Mouse (Mus musculus) thymus, adult 2 months (tissue): ENCODE measurements at regions not wholly inside any gene's neighbourhood (a gene's known extent, or its start where the extent isn't known, plus 50 kb on each side); places are given as distances from the start of the nearest gene placed in this dataset.

ENCODE experiments used
- CTCF ChIP-seq: fragments of 200-500 bp; IDR thresholded peaks from 2 replicates; pipeline ENCODE4 v1.5.1; 2012; ENCODE audit warnings: mild to moderate bottlenecking, control low read depth, low read length, moderate library complexity, borderline replicate concordance; ENCODE audit not compliant: control insufficient read depth, poor library complexity, insufficient read depth; ENCODE audit errors: extremely low read depth
- POLR2A ChIP-seq: fragments of 200-500 bp; IDR thresholded peaks from 2 replicates; pipeline ENCODE4 v1.6.1; 2012; ENCODE audit warnings: mild to moderate bottlenecking, low read length, control low read depth, moderate library complexity; ENCODE audit not compliant: control insufficient read depth, poor library complexity, insufficient read depth; ENCODE audit errors: extremely low read depth

- no peak for TF ChIP-seq CTCF
- no peak for TF ChIP-seq POLR2A
These were observed 69.5 kb upstream of the Fbxo11 start for GRCm38 (mm10) chr17:88134546-88134945.
